Mouse (Mus musculus) bone marrow, adult 2 months (tissue): Measurements from ENCODE around the gene Dnaic1.

Source experiments
- CTCF ChIP-seq: fragments of 200-500 bp; IDR thresholded peaks from 2 replicates; pipeline ENCODE4 v1.5.1; 2011; ENCODE audit warnings: low read length, control low read depth; ENCODE audit not compliant: control insufficient read depth, insufficient read depth
- POLR2A ChIP-seq: fragments of 200-500 bp; IDR thresholded peaks from 2 replicates; pipeline ENCODE4 v1.6.1; 2011; ENCODE audit warnings: low read depth, mild to moderate bottlenecking, control low read depth, low read length, borderline replicate concordance; ENCODE audit not compliant: control insufficient read depth

- TF ChIP-seq CTCF (no peak), POLR2A (no peak)
These were observed 75.9 kb downstream of the Dnaic1 start for GRCm38 (mm10) chr4:41645488-41645887.
